Comparison of ENCODE assay signal across 9 mouse cellular contexts in genomic region chr5:136929073-136929472, GRCm38 (mm10). TPM values are rescaled to one million over a fixed set of nuclear protein-coding genes. Genes with fewer than 3 reads are reported as not detected.
DNase-seq lines count a peak whose midpoint lies in the region; ATAC-seq lines count a peak whose summit lies in the region.
"Had no signal": no experiment of that assay in that cellular context is flagged by ENCODE, and none has a peak within 500 bp of the region (broad histone marks: within the 10 kb centered on the region; RNA-seq: fewer than 3 reads in every experiment).

No protein-coding gene starts in this region.

- no peaks in the 10 kb centered on the region for H3K9me3 ChIP-seq in forebrain, embryonic 11.5 days (ENCODE audit: control insufficient read depth, low read length)
- H3K9me3 ChIP-seq in heart, embryonic 16.5 days (replicated peaks; ENCODE audit: control insufficient read depth, low read length), result no peaks in the 10 kb centered on the region
- no peaks in the 10 kb centered on the region for H3K9me3 ChIP-seq in liver, embryonic 13.5 days (replicated peaks)
- H3K9me3 ChIP-seq in neural tube, embryonic 12.5 days, result no peaks in the 10 kb centered on the region
- H3K9me3 ChIP-seq in stomach, embryonic 16.5 days (replicated peaks; ENCODE audit: control insufficient read depth, low read length), result no peaks in the 10 kb centered on the region
- H3K9me3 ChIP-seq: embryonic facial prominence, embryonic 15.5 days had no signal

- peak overlapping the region; percentile 10 for H3K9ac ChIP-seq in forebrain, embryonic 11.5 days (ENCODE audit: low read length)
- H3K9ac ChIP-seq in heart, embryonic 16.5 days (ENCODE audit: low read length), result 0 out of 2 replicates have a peak overlapping the region, but pooled peaks have one; percentile 43
- no peak overlapping the region for H3K9ac ChIP-seq in liver, embryonic 13.5 days
- no peak overlapping the region for H3K9ac ChIP-seq in neural tube, embryonic 12.5 days
- H3K9ac ChIP-seq in stomach, embryonic 16.5 days (ENCODE audit: low read length), result peak overlapping the region; percentile 38; the same call in 1 of the 2 replicates
- H3K9ac ChIP-seq: embryonic facial prominence, embryonic 15.5 days had no signal

- H3K4me3 ChIP-seq in forebrain, embryonic 11.5 days (ENCODE audit: low read depth, low read length), result no peak overlapping the region
- no peak overlapping the region for H3K4me3 ChIP-seq in heart, embryonic 16.5 days (ENCODE audit: low read length)
- no peak overlapping the region for H3K4me3 ChIP-seq in liver, embryonic 13.5 days (replicated peaks)
- no peak overlapping the region for H3K4me3 ChIP-seq in neural tube, embryonic 12.5 days
- H3K4me3 ChIP-seq in stomach, embryonic 16.5 days (replicated peaks; ENCODE audit: low read length), result no peak overlapping the region
- H3K4me3 ChIP-seq: embryonic facial prominence, embryonic 15.5 days had no signal

- 21% methylated on average over 4 of the region's 4 CpGs for WGBS in forebrain, embryonic 11.5 days
- WGBS in heart, embryonic 16.5 days, result 22% methylated on average over 4 of the region's 4 CpGs
- WGBS in liver, embryonic 13.5 days (ENCODE audit: insufficient replicate concordance), result 17% methylated on average over 4 of the region's 4 CpGs
- WGBS in neural tube, embryonic 12.5 days, result 21% methylated on average over 4 of the region's 4 CpGs
- 17% methylated on average over 4 of the region's 4 CpGs for WGBS in stomach, embryonic 16.5 days

- H3K27ac ChIP-seq in forebrain, embryonic 11.5 days (ENCODE audit: low read depth, low read length), result no peak overlapping the region
- H3K27ac ChIP-seq in heart, embryonic 16.5 days (ENCODE audit: low read length), result no peak overlapping the region
- H3K27ac ChIP-seq in liver, embryonic 13.5 days, result no peak overlapping the region
- no peak overlapping the region for H3K27ac ChIP-seq in neural tube, embryonic 12.5 days
- no peak overlapping the region for H3K27ac ChIP-seq in stomach, embryonic 16.5 days (ENCODE audit: low read length)
- H3K27ac ChIP-seq: embryonic facial prominence, embryonic 15.5 days had no signal

- no peaks in the 10 kb centered on the region for H3K4me1 ChIP-seq in forebrain, embryonic 11.5 days (replicated peaks; ENCODE audit: control insufficient read depth, insufficient read depth, low read length)
- H3K4me1 ChIP-seq in heart, embryonic 16.5 days (ENCODE audit: control insufficient read depth, insufficient read depth, low read length), result no peaks in the 10 kb centered on the region
- H3K4me1 ChIP-seq in liver, embryonic 13.5 days (replicated peaks), result 0 out of 2 replicates have a peak, but pooled peaks cover 3% of the 10 kb centered on the region
- peaks cover 3% of the 10 kb centered on the region; the same call in 1 of the 2 replicates for H3K4me1 ChIP-seq in neural tube, embryonic 12.5 days
- no peaks in the 10 kb centered on the region for H3K4me1 ChIP-seq in stomach, embryonic 16.5 days (ENCODE audit: control insufficient read depth, insufficient read depth, low read length)
- H3K4me1 ChIP-seq: embryonic facial prominence, embryonic 15.5 days had no signal

- no peaks in the 10 kb centered on the region for H3K27me3 ChIP-seq in forebrain, embryonic 11.5 days (ENCODE audit: control insufficient read depth, insufficient read depth, low read length)
- no peaks in the 10 kb centered on the region for H3K27me3 ChIP-seq in heart, embryonic 16.5 days (ENCODE audit: control insufficient read depth, insufficient read depth, low read length)
- no peaks in the 10 kb centered on the region for H3K27me3 ChIP-seq in liver, embryonic 13.5 days
- H3K27me3 ChIP-seq in neural tube, embryonic 12.5 days (replicated peaks), result no peaks in the 10 kb centered on the region
- no peaks in the 10 kb centered on the region for H3K27me3 ChIP-seq in stomach, embryonic 16.5 days (ENCODE audit: control insufficient read depth, insufficient read depth, low read length)
- H3K27me3 ChIP-seq: embryonic facial prominence, embryonic 15.5 days had no signal

- DNase-seq in CD8-positive naive resting alpha-beta T cell, adult 2 months (ENCODE audit: low read depth in 2 of 2, low spot score in 2 of 2), result peak; percentile 63 to 73
- peak; percentile 83 for DNase-seq in c-Kit-positive CD71-negative TER-119-negative erythroid progenitor cells, embryonic 14.5 days (ENCODE audit: low read depth)
- peak; percentile 91 for DNase-seq in forebrain, embryonic 11.5 days (ENCODE audit: low spot score)
- peak; percentile 90 for DNase-seq in kidney, postnatal 14 days
- DNase-seq in liver, embryonic 13.5 days, result peak; percentile 65

- no peaks in the 10 kb centered on the region for H3K36me3 ChIP-seq in forebrain, embryonic 11.5 days (ENCODE audit: control insufficient read depth, insufficient read depth, low read length)
- H3K36me3 ChIP-seq in heart, embryonic 16.5 days (ENCODE audit: control insufficient read depth, insufficient read depth), result 0 out of 2 replicates have a peak, but pooled peaks cover 6% of the 10 kb centered on the region
- peaks cover 5% of the 10 kb centered on the region; the same call in 1 of the 2 replicates for H3K36me3 ChIP-seq in liver, embryonic 13.5 days
- H3K36me3 ChIP-seq in neural tube, embryonic 12.5 days, result no peaks in the 10 kb centered on the region
- H3K36me3 ChIP-seq in stomach, embryonic 16.5 days (ENCODE audit: control insufficient read depth, insufficient read depth, low read length), result no peaks in the 10 kb centered on the region

- no peak overlapping the region for H3K4me2 ChIP-seq in forebrain, embryonic 11.5 days (ENCODE audit: low read depth, low read length, severe bottlenecking)
- no peak overlapping the region for H3K4me2 ChIP-seq in heart, embryonic 16.5 days (ENCODE audit: low read depth, low read length)
- no peak overlapping the region for H3K4me2 ChIP-seq in liver, embryonic 13.5 days
- no peak overlapping the region for H3K4me2 ChIP-seq in neural tube, embryonic 12.5 days (replicated peaks)
- H3K4me2 ChIP-seq in stomach, embryonic 16.5 days (ENCODE audit: low read depth, low read length), result no peak overlapping the region
- H3K4me2 ChIP-seq: embryonic facial prominence, embryonic 15.5 days had no signal

- peak; percentile 39; the same call in 1 of the 2 replicates for ATAC-seq in forebrain, embryonic 11.5 days (replicated peaks; ENCODE audit: low FRiP score)
- ATAC-seq in heart, embryonic 16.5 days (replicated peaks; ENCODE audit: extremely low read depth, insufficient read depth, low FRiP score), result peak; percentile 54; the same call in 1 of the 2 replicates
- ATAC-seq in liver, embryonic 13.5 days (ENCODE audit: low read depth), result peak; percentile 61
- peak; percentile 77 for ATAC-seq in neural tube, embryonic 12.5 days (ENCODE audit: low FRiP score, low read depth)
- ATAC-seq in stomach, embryonic 16.5 days (ENCODE audit: insufficient read depth, low FRiP score), result peak; percentile 70; the same call in 1 of the 2 replicates

RNA-seq across cellular contexts. Expression of gene Ift22, which starts 21.1 kb away (rescaled TPM):
- 105 and 112 TPM in 2 replicates for polyA plus RNA-seq in forebrain, embryonic 11.5 days (2014; fragmentation: Nextera tagmentation; extraction: Ambion mirVana)
- polyA plus RNA-seq in heart, embryonic 16.5 days (2015; fragmentation: Nextera tagmentation; extraction: Ambion mirVana), result 35.9 and 41.4 TPM in 2 replicates
- polyA plus RNA-seq in liver, embryonic 13.5 days (2015; fragmentation: Nextera tagmentation; extraction: Ambion mirVana), result 13.3 and 13.7 TPM in 2 replicates
- polyA plus RNA-seq in neural tube, embryonic 12.5 days (2016; fragmentation: Nextera tagmentation; extraction: Ambion mirVana), result 98.2 and 106 TPM in 2 replicates
- 54.1 and 57.3 TPM in 2 replicates for polyA plus RNA-seq in stomach, embryonic 16.5 days (2015; fragmentation: Nextera tagmentation; extraction: Ambion mirVana)

RNA-seq across cellular contexts. Expression of gene Fis1, which starts 24.0 kb away (rescaled TPM):
- 277 and 287 TPM in 2 replicates for polyA plus RNA-seq in forebrain, embryonic 11.5 days (2014; fragmentation: Nextera tagmentation; extraction: Ambion mirVana)
- polyA plus RNA-seq in heart, embryonic 16.5 days (2015; fragmentation: Nextera tagmentation; extraction: Ambion mirVana), result 214 and 233 TPM in 2 replicates
- polyA plus RNA-seq in liver, embryonic 13.5 days (2015; fragmentation: Nextera tagmentation; extraction: Ambion mirVana), result 190 and 196 TPM in 2 replicates
- 304 and 321 TPM in 2 replicates for polyA plus RNA-seq in neural tube, embryonic 12.5 days (2016; fragmentation: Nextera tagmentation; extraction: Ambion mirVana)
- polyA plus RNA-seq in stomach, embryonic 16.5 days (2015; fragmentation: Nextera tagmentation; extraction: Ambion mirVana), result 214 and 239 TPM in 2 replicates

RNA-seq across cellular contexts. Expression of gene Cldn15, which starts 37.3 kb away (rescaled TPM):
- polyA plus RNA-seq in forebrain, embryonic 11.5 days (2014; fragmentation: Nextera tagmentation; extraction: Ambion mirVana), result 0.24 TPM in 1 of 2 replicates, not detected in the other
- polyA plus RNA-seq in heart, embryonic 16.5 days (2015; fragmentation: Nextera tagmentation; extraction: Ambion mirVana), result 6.7 and 7.1 TPM in 2 replicates
- polyA plus RNA-seq in liver, embryonic 13.5 days (2015; fragmentation: Nextera tagmentation; extraction: Ambion mirVana), result 2.3 and 3.0 TPM in 2 replicates
- 0.27 and 0.30 TPM in 2 replicates for polyA plus RNA-seq in neural tube, embryonic 12.5 days (2016; fragmentation: Nextera tagmentation; extraction: Ambion mirVana)
- polyA plus RNA-seq in stomach, embryonic 16.5 days (2015; fragmentation: Nextera tagmentation; extraction: Ambion mirVana), result 10.2 and 11.5 TPM in 2 replicates

RNA-seq across cellular contexts. Expression of gene Col26a1, which starts 46.1 kb away (rescaled TPM):
- polyA plus RNA-seq in forebrain, embryonic 11.5 days (2014; fragmentation: Nextera tagmentation; extraction: Ambion mirVana), result 35.1 and 40.6 TPM in 2 replicates
- 9.0 and 10.0 TPM in 2 replicates for polyA plus RNA-seq in heart, embryonic 16.5 days (2015; fragmentation: Nextera tagmentation; extraction: Ambion mirVana)
- polyA plus RNA-seq in liver, embryonic 13.5 days (2015; fragmentation: Nextera tagmentation; extraction: Ambion mirVana), result 1.3 and 1.8 TPM in 2 replicates
- polyA plus RNA-seq in neural tube, embryonic 12.5 days (2016; fragmentation: Nextera tagmentation; extraction: Ambion mirVana), result 67.9 and 74.6 TPM in 2 replicates
- 9.5 and 13.4 TPM in 2 replicates for polyA plus RNA-seq in stomach, embryonic 16.5 days (2015; fragmentation: Nextera tagmentation; extraction: Ambion mirVana)

RNA-seq across cellular contexts. Expression of gene Plod3, which starts 57.7 kb away (rescaled TPM):
- polyA plus RNA-seq in forebrain, embryonic 11.5 days (2014; fragmentation: Nextera tagmentation; extraction: Ambion mirVana), result 29.1 and 30.7 TPM in 2 replicates
- polyA plus RNA-seq in heart, embryonic 16.5 days (2015; fragmentation: Nextera tagmentation; extraction: Ambion mirVana), result 42.2 and 46.2 TPM in 2 replicates
- polyA plus RNA-seq in liver, embryonic 13.5 days (2015; fragmentation: Nextera tagmentation; extraction: Ambion mirVana), result 12.8 and 13.7 TPM in 2 replicates
- 38.4 and 39.8 TPM in 2 replicates for polyA plus RNA-seq in neural tube, embryonic 12.5 days (2016; fragmentation: Nextera tagmentation; extraction: Ambion mirVana)
- 46.1 and 53.7 TPM in 2 replicates for polyA plus RNA-seq in stomach, embryonic 16.5 days (2015; fragmentation: Nextera tagmentation; extraction: Ambion mirVana)

Comparison
In these comparisons a context has a peak if more than half of its experiments do, and no peak if none do; other contexts are left out.
1. H3K9ac ChIP-seq: peak in forebrain, embryonic 11.5 days (single experiment), heart, embryonic 16.5 days (single experiment) and stomach, embryonic 16.5 days (single experiment); none in liver, embryonic 13.5 days (single experiment) and neural tube, embryonic 12.5 days (single experiment).
2. Peak in every context shown above with its lines, with median percentiles within 50 percentile points of each other: DNase-seq and ATAC-seq.